Mouse (Mus musculus) frontal cortex, postnatal 25 days (tissue): Measurements from ENCODE around the gene Gabpb2.

Source experiments
- DNase-seq, 2 experiments: peaks; one replicate each; pipeline ENCODE4 v3.0.0; 2022; ENCODE audit warnings: low spot score in 2 of 2

Gabpb2 gene

GRCm38 (mm10) chr3:95194721-95195135 lies 23.0 kb downstream of the Gabpb2 start:
- no peak for DNase-seq

- no peak for DNase-seq
Observed at GRCm38 (mm10) chr3:95186888-95187287, 30.8 kb downstream of the Gabpb2 start.

GRCm38 (mm10) chr3:95186100-95186499 lies 31.6 kb downstream of the Gabpb2 start:
- no peak for DNase-seq

GRCm38 (mm10) chr3:95184796-95185577 lies 32.7 kb downstream of the Gabpb2 start:
- DNase-seq: no peak

DNA sequence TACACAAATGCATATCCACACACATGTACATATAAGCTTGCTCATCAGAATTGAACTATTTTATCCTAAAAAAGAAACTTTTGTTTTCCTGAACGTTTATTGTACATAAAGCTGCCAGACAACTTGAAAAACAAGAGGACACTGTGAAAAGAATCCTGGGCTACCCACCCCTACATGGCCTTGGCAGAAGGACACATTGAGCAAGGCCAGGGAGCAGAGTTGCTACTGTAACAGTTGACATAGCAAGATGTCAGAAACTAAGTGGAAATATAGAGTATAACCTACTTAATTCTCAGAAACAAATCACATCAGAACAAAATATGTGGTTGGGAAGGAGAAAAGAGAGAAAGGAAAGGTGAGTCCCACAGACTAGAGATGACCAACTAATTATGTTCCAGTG lies 35.9 kb downstream of the Gabpb2 start:
- no peak for DNase-seq

DNA sequence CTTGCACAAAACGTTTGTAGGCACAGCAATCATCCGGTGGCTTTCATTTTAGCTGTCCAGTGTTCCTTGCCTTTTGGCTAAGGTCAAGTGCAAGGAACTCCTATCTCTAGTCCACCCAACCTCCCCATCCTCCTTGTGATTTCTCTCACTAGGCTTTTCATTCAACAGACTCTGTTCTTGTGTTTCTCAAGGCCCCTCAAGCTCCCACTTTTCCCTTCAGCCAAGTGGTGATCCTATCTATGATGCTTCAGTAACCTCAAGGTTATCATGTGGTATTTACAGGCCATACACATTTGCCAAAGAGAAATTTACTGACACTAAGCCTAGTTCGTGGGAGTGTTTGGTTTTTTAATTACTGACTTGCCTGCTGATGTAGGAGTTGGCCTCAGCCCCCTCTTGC lies 37.8 kb downstream of the Gabpb2 start:
- DNase-seq: no peak

- DNase-seq: no peak
Observed at GRCm38 (mm10) chr3:95178948-95179347, 38.8 kb downstream of the Gabpb2 start.

DNA sequence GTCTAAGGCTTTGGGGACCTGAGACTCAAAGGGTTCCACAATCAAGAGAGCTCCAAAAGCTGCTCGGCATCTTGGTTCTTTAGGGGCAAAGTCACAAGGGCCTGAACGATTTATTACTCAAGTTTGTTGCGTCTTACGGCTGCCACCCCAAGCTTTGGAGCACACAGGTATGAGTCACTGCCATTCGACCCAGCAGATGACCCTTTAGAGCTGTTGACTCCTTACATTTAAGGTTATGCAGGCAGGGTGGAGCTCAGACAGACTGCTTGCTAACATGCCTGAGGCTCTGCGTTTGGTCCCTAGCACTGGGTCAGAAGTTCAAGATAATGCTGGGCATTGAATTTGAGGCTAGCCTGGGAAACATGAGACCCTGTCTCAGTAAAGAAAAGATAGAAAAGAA lies 40.1 kb downstream of the Gabpb2 start:
- no peak for DNase-seq

- DNase-seq: no peak
Observed at GRCm38 (mm10) chr3:95176500-95176899, 41.2 kb downstream of the Gabpb2 start.

- DNase-seq: peak; percentile 57 to 70
Observed at GRCm38 (mm10) chr3:95174011-95174592, 43.6 kb downstream of the Gabpb2 start.

DNA sequence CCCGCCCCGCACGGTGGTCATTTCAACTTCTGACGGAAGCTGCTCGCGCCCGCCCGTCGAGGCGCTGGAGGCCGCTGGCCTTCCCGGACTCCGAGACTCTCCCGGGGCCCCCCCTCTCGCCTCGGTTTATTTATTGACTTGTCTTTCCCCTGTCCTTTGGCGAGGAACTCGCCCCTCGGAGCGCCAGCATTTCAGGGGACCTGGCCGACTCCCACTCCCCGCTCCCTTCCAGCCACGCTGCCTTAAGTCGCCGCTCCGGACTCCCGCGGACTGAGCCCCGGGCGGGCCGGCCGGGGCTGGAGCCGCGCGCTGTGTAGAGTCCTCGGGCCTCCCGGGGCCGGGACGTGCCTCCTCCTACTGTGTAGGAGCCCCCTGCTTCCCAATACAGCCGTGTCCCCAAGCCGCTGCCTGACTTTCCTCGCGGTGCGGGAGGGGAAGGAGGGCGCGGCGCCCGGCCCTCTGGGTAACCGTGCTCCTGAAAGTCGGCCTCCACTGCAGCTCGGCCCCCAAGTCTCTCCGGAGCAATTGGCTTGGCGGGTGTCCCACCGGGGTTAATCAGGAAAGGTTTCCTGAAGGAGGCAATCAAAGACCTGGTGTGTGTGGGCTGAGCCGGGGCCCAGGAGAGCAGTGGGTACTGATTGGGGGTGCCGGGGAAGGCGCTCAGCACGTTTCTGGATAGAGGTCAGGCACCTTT lies 44.3 kb downstream of the Gabpb2 start:
- DNase-seq: no peak

- no peak for DNase-seq
Observed at GRCm38 (mm10) chr3:95172526-95173255, 45.0 kb downstream of the Gabpb2 start.

DNA sequence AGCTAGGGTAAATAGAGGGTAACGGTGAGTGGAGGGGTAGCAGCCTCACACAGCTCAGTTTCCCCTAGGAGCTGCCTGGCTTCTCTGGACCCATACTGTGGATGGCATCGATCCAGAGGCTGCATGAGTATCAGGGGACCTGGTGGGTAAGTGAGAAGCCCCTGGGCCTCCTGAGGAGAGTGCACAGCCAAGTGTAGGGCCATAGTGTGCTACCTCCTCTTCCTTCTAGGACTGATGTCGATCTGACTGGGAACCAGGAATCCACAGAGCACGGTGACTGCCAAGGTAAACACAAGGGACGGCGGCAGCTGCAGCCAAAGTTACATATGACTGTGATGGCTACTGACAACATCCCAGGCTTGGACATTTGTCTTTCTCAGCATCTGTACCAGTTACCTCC lies 46.6 kb downstream of the Gabpb2 start:
- DNase-seq: no peak

- DNase-seq: no peak
Observed at GRCm38 (mm10) chr3:95169996-95170395, 47.7 kb downstream of the Gabpb2 start.

DNA sequence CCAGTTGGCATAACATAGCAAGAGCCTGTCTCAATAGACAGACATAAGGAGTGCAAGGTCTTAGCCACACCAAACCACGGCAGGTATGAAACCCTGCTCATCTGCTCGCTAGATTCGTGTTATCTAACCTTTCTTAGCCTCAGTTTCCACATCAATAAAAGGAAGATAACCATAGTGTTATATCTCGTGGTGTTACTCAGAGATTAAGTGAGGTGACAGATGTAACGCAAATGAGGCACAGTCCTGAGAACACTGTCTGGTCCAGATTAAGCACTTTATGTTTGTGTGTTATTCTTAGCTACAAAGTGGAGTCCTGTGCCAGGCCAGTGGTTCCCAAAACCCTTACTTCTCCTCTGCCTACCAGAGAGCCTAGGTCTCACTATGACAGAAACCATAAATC lies 52.9 kb downstream of the Gabpb2 start:
- DNase-seq: no peak

DNA sequence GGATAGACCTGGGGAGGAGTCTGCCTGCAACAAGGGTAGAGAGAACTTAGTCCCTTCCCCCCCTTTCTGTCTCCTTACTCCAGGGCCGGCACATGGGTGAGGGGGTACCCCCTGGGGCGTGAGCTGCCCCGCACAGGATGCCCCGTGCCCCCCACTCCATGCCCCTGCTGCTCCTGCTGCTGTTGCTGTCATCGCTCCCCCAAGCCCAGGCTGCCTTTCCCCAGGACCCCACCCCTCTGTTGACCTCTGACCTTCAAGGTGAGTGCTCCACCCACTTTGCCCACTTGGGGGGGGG lies 53.5 kb downstream of the Gabpb2 start:
- no peak for DNase-seq

GRCm38 (mm10) chr3:95163419-95164255 lies 54.1 kb downstream of the Gabpb2 start:
- DNase-seq: no peak

- DNase-seq: no peak
Observed at GRCm38 (mm10) chr3:95162345-95162628, 55.4 kb downstream of the Gabpb2 start.

DNA sequence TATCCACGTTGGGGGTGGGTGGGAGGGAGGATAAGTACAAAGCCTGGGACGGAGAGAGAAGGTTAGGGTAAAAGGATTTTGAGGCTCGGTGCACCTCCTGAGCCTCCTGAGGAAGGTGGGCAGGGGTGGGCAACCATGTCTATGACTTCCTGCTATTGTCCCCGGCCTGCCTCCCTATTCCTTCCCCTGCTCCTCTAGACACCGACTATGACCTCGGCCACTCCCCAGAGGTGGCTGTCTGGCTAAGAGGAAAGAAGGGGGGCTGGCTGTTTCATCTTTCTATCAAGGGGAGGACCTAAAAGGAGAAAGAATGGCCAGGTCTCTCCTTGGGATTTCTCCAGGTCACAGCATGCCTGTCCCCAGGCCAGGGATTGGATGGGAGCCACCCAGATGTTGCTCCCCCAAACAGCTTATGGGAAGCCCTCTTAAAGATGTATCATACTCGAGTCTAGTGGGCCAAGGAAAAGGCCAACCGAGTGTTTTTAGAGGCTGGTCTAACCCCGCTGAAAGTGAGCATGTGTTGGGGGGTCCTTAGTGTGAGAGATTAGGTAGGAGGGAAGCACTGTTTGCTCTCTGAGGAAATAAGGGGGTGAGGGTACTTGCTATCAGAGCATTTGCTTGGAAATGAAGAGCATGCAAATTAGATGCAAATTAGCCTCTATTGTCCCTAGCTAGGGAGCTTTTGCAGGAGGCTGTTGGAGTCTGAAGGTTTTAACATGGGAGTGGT lies 55.9 kb downstream of the Gabpb2 start:
- DNase-seq: no peak

DNA sequence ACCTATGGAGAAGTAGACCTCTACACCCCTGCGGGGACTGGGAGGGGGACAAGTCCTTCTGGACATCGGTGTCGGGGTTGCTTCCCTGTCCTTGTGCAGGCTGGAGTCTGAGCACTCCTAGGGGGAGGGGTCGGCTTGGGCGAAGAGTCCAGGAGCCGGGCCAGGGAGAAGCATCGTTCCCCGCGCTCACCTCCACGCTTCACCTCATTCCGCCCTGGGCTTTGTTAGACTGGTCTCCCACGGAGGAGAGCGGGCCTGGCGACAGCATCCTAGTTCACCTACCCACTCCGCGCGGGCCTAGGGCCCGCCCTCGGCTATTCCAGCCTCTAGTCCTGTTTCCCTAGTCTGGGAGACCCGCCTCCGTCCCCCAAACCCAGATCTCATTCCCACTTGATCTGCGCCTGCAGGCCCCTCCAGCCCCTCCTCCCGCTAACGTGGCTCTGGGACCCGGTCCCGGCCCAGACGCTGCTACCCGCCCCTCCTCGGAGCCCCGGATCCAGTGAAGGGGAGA lies 56.6 kb downstream of the Gabpb2 start:
- no peak for DNase-seq
